Mouse (Mus musculus) B cell, adult 2 months (primary cell): ENCODE measurements around the gene Fars2.

ENCODE experiments used
- DNase-seq, 2 experiments: peaks; one replicate each; pipeline ENCODE4 v3.0.0; 2022

Gene Fars2

GRCm38 (mm10) chr13:36117143-36118014 lies at the start of gene Fars2, which contains the start of gene Lyrm4:
TSS of gene Fars2 (plus strand) at chr13:36117412.
TSS of gene Lyrm4 (minus strand) at chr13:36117526.
- peak; percentile 98 to 99 for DNase-seq

- no peak for DNase-seq
These were observed 42.7 kb upstream of the Fars2 start for GRCm38 (mm10) chr13:36074484-36074883.

GRCm38 (mm10) chr13:36081591-36081990 lies 35.6 kb upstream of the Fars2 start:
- DNase-seq = no peak

DNA sequence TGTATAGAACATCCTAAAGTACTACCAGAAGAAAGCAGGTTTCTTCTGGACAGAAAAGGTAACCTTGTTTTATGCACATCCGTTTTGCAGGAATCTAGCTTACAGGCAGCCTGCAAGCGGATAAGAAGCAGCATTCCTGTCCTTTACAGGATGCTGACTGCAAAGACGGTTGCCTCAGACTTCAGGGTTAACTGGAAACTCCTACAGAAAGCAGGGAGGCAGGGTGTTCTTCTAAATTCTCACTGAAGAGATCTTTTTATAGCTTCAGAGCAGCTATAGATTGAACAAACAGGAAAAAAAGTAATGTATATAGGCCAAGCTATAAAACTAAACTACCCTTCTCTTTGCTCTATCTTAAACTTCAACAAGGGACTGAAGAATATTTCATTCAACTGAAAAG lies 32.5 kb upstream of the Fars2 start:
- no peak for DNase-seq

DNA sequence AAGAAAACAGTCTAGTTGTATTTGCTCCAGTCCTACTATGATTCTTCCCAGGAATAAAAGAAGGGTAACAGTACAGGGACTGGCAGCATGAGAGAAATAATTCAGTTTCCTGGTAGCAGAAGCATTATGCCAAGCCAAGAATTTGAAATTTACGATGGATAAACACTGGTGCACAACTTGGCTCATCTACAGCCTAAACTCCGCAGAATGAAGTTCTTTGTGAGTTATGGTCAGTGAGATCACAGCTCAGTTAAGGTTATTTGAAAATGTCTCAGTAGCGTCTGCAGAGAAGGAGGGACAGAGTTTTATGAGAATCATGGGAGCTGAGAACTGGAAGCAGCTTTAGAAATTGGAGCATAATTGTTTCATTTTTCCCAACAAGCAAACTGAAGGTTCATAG lies 31.2 kb upstream of the Fars2 start:
- no peak for DNase-seq

DNA sequence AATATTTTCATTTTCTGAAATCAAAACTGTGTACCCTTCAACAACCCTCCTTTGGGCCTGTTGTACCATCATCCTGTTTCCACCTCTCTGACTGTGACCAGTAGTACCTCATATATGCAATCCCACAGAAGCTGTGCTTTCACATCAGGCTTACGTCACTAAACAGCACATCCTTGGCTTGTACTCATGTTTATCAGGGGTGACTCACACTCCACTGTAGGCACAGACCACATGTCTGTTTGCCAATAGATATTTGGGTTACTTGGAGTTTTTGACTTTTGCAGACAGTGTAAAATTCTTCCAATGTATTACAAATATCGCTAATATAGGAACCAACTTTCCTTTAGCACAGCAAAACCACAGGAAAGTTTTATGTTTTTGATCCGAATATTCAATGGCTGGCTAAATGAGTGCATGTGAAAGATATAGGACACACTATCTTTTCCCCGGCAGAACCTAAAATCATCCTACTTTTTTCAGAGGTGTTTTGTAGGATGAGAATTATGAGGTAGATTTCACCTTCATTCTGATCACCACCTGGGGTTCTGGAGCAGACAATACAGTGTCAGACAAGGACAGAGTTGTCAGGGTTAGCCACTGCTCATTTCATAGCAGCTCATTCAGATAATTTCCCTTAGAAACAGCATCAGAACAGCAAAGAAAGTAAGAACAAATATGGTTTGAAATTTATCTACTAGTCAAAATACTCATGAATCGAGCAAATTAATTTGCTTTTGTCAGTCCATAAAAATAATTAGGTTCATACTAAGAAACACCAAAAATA lies 30.4 kb upstream of the Fars2 start:
- DNase-seq = no peak

DNA sequence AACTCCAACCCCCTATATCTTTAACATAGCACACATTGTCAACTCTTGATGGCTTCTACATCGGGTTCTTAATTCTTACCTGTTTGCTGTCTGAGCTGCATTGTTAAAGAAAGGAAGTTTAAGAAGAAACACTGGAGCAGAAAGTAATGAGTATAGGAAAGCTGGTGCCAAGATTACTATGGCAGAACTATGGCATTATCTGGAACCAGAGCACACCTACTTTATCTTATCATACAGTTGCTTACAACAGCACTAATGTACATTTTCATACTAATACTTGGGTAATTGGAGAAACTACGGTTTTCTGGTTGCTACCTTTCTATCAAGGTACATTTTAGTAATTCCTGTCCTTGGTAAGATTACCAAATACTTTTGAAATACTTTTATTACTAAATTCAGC lies 29.8 kb upstream of the Fars2 start:
- no peak for DNase-seq

DNA sequence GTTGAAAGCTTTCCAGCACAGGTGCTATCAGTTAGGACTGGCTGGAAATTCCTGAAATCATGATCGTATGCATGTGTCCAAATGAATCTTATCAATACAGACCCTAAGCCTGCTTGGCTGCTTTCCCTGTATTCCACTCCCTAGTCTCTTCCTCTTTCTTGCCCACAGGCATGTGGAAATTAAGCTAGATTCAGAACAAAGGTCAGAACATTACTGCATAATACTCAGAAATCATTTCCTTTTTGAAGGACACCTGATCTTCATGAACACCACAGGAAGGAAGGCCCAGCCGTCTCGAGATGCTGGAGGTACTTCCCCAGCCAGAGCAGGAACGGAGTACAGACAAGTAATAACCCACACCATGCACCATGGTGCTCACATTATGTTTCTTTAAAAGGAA lies 29.0 kb upstream of the Fars2 start:
- peak; percentile 20 to 24 for DNase-seq

GRCm38 (mm10) chr13:36096684-36097383 lies 20.4 kb upstream of the Fars2 start:
- DNase-seq = no peak

DNA sequence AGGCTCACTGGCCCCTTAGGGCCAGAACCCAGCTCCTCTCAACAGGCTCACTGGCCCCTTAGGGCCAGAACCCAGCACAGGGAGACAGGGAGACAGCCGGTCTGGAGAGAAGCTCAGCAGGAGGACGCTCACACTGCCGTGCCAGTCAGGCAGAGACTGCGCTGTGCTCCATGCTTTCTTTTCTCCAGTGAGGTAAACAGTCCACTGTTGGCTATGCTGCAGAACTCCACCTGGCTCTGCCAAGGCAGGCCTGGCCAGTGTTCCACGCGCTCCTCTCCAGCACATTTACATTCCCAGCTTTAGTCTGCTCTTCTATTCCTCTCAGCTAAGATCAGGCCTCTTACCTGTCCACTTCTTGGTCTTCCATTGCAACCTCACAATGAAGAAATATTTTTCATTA lies 11.6 kb upstream of the Fars2 start:
- no peak for DNase-seq

DNA sequence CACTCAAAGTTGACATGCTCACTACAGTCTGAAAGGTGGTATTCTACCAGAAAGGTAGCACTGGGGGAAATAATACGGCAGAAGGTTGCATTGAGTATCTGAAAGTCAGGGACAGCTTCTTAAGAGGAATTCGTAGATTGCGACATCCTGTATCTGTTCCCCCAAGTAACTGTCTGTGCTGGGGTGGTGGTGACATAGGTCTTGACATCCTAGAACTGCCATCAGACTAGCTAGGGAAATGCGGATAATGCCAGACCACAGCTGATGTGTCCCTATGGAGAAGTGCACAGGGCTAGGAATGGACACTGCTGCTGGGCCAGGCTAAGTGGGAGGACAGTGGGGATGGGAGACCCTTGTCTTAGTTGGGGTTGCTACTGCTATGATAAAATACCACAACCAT lies 8.7 kb upstream of the Fars2 start:
- DNase-seq = no peak

- no peak for DNase-seq
These were observed 5.9 kb upstream of the Fars2 start for GRCm38 (mm10) chr13:36111331-36111730.

DNA sequence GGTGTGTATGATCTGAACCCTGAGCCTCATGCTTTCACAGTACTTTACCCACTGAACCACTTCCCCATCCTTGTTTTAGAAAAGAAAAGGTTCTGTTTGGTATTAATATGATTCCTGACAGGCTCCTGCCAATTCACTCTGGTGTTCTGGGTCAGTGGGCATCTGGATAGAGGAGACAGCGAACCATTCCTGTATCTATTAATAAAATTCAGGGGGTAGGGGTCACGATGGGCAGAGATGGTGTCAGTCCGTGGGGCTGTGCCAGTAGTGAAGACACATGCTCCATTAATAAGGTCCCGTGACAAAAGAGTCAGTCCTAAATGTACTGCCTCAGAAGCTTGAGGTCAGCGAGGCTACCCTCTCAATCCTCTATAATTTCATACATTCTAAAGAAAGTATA lies 4.0 kb upstream of the Fars2 start:
- no peak for DNase-seq

- DNase-seq = peak; percentile 39 to 43
These were observed 581 bp upstream of the Fars2 start for GRCm38 (mm10) chr13:36116520-36117142.

DNA sequence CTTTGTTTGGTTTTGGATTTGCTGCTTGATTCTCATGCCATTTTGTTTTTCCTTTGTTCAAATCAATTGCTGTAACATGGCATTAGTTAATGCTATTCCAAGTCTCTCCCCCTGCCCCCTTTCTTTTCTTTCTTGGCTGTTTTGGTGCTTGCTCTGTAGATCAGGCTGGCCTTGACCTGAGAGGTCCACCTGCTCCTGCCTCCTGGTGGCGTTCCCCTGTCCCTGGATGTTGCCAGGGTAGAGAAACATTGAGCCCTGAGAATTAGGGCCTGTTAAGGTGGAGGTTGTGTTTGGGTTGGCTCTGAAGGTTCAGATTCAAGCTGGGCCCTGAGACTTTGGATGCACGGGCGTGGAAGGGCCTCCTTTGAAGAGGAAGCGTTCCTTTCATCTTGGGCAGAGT lies 2.5 kb downstream of the Fars2 start:
- DNase-seq = no peak

- no peak for DNase-seq
These were observed 3.4 kb downstream of the Fars2 start for GRCm38 (mm10) chr13:36120606-36121005.

DNA sequence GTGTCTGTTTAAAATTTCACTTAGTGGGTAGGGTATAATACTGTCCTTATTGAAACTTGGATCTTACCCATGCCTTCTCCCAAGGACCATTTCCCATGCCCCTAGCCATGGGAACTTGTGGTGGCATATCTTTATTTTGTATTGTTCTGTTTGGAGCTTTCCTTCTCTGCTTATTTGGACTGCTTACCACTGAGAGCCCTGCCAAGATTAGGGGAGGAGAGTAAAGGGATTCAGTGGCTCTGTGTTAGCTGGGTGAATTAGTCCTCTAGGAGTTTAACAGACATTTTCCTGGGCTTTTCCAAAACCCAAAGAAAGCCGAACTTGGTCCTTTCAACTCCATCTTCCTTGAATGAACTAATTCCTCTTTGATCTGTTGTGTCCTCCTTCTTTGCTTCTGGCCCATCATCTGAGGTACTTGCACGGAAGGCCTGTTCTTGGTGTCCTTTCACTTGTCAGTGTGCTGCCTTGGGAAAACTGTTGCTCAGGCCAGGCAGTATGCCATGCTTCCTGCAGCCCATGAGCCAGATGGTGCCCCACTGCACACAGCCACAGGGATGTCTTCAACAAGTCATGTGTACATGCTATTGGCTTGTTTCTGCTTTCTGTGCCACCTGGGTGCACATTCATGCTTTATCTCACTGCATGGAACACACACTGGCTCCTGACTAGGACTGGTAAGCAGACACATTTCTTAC lies 12.3 kb downstream of the Fars2 start:
- no peak for DNase-seq

DNA sequence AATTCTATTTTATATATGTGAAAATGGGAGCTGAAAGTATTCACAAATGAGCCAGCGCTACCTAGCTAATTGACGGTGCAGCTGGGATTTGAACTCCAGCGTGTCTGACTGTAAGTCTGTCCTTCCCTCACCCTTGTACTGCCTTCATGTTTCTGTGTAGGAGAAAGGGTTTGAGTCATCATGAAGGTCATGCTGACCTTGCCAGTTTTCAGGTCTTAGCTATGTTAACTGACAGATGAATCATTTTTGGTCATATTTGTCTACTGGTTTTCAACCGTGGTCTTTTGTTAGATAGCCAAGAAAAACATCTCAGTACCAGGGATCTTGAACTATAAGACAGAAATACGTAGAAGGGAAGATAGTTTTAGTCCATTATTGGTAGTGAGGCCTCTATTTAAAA lies 14.2 kb downstream of the Fars2 start:
- no peak for DNase-seq

GRCm38 (mm10) chr13:36131992-36132649 lies 14.9 kb downstream of the Fars2 start:
- DNase-seq = peak; percentile 37 to 41

- DNase-seq = no peak
These were observed 22.5 kb downstream of the Fars2 start for GRCm38 (mm10) chr13:36139703-36140102.

DNA sequence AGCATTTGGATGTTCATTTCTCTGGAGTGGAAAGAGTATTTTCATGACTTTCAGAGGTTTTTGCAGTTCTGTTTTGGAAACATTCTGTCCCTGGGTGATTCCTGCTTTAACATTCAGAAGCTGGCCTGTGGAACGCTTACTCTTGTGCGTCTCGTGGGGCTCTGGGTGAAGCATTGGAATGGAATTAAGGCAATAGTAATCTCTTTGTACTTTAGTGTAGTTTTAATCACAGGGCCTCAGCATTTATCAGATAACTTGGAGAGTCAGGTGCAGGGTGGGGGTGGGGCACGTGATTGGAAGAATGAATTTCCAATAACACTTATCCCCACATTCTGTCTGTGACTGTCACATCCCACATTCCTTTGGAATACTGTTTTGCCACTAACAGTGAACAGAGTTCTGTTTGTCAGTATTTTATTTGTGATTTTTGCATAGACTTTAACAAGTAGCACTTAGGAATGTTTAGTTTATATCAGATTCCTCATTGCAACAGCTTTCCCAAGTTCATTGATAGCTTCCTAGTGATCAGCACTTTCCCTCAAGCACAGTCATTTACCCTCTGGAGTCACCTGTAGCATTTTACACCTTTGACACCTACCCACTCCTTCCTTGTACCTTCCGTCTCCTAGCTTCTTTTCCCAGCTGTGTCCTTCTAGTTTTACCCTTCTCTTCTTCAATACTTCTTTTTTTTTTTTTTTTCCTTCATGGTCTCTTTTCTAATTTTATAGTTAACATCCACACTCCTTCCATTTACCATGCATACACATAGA lies 23.2 kb downstream of the Fars2 start:
- no peak for DNase-seq
